8 mouse cellular contexts compared by ENCODE assay signal in the genomic region with DNA sequence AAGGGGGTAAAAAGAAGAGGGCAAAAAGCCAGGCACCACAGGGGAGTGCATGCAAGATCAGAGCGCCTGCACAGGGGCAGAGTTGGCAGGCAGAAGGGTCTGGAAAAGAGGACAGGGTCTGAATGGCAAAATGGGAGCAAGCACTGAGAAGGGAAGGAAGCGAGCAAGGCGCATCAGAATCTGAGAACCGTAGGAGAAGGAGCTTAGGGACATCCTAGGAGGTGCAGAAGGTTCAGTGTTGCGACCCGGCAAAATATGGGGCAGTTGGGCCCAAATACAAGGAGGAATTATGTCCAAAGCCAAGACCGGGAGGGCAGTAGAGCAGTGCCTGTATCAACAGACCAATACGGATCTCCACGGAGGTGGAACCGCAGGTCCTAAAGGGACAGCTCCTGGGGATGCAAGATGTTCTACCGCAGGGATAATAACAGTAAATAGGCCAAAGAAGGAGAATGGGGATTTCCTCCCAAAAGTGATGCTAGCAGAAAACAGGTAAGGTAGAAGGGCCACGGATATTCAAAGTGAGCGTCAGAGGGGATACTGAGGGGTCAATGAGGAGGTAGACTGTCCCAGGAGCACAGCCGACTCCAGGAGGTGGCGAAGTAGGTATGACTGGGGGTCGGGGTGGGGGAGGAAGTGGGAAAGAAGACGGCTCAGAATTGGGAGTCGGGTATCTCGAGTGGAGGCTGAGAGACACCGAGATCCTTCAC. TPM values are rescaled to one million over a fixed set of nuclear protein-coding genes. Genes with fewer than 3 reads are reported as not detected.
DNase-seq lines count a peak whose midpoint lies in the region; ATAC-seq lines count a peak whose summit lies in the region.

No protein-coding gene starts in this region.

- H3K27me3 ChIP-seq in lung, embryonic 16.5 days (ENCODE audit: control insufficient read depth, insufficient read depth, low read depth, low read length), result no peaks in the 10 kb centered on the region
- H3K27me3 ChIP-seq in embryonic facial prominence, embryonic 15.5 days, result no peaks in the 10 kb centered on the region
- H3K27me3 ChIP-seq in midbrain, embryonic 16.5 days (ENCODE audit: control insufficient read depth, insufficient read depth, low read depth, low read length), result 0 out of 2 replicates have a peak, but pooled peaks cover 2% of the 10 kb centered on the region

- WGBS in lung, embryonic 16.5 days, result 1% methylated on average over 20 of the region's 20 CpGs
- 0% methylated on average over 20 of the region's 20 CpGs for WGBS in embryonic facial prominence, embryonic 15.5 days
- WGBS in midbrain, embryonic 16.5 days, result 0% methylated on average over 20 of the region's 20 CpGs

- ATAC-seq in CD4-positive, CD25-positive, alpha-beta regulatory T cell, adult 4 months, result no peak
- no peak for ATAC-seq in lung, embryonic 16.5 days (ENCODE audit: low read depth)
- ATAC-seq in embryonic facial prominence, embryonic 15.5 days (ENCODE audit: insufficient number of reproducible peaks, low FRiP score, low TSS enrichment, low read depth), result no peak
- ATAC-seq in midbrain, embryonic 16.5 days, result no peak

- H3K36me3 ChIP-seq in lung, embryonic 16.5 days (ENCODE audit: control insufficient read depth, insufficient read depth, low read length), result no peaks in the 10 kb centered on the region
- H3K36me3 ChIP-seq in embryonic facial prominence, embryonic 15.5 days, result no peaks in the 10 kb centered on the region
- H3K36me3 ChIP-seq in midbrain, embryonic 16.5 days (ENCODE audit: control insufficient read depth, insufficient read depth, low read length), result no peaks in the 10 kb centered on the region

- H3K27ac ChIP-seq in lung, embryonic 16.5 days (ENCODE audit: low read length), result peak overlapping the region; percentile 100
- H3K27ac ChIP-seq in embryonic facial prominence, embryonic 15.5 days (replicated peaks), result peak overlapping the region; percentile 100
- H3K27ac ChIP-seq in midbrain, embryonic 16.5 days (ENCODE audit: low read length), result peak overlapping the region; percentile 100

- peak overlapping the region; percentile 98 for H3K9ac ChIP-seq in lung, embryonic 16.5 days (ENCODE audit: low read length)
- H3K9ac ChIP-seq in embryonic facial prominence, embryonic 15.5 days, result peak overlapping the region; percentile 95
- peak overlapping the region; percentile 96 for H3K9ac ChIP-seq in midbrain, embryonic 16.5 days (ENCODE audit: low read depth, low read length)

- H3K4me2 ChIP-seq in lung, embryonic 16.5 days (ENCODE audit: low read depth, low read length), result peak overlapping the region; percentile 55
- peak overlapping the region; percentile 69 for H3K4me2 ChIP-seq in embryonic facial prominence, embryonic 15.5 days (replicated peaks)
- H3K4me2 ChIP-seq in midbrain, embryonic 16.5 days (ENCODE audit: low read length), result peak overlapping the region; percentile 91

- peak; percentile 20 for DNase-seq in CD4-positive, CD25-positive, alpha-beta regulatory T cell, adult 2 months (ENCODE audit: low read depth, low spot score)
- no peak for DNase-seq in lung, postnatal 4 days
- peak; percentile 23 for DNase-seq in kidney, postnatal 10 days
- DNase-seq in urinary bladder, postnatal 4 days (ENCODE audit: low spot score in 2 of 2), result no peak

- H3K9me3 ChIP-seq in lung, embryonic 16.5 days (ENCODE audit: control insufficient read depth, low read length), result no peaks in the 10 kb centered on the region
- H3K9me3 ChIP-seq in embryonic facial prominence, embryonic 15.5 days (replicated peaks), result no peaks in the 10 kb centered on the region
- H3K9me3 ChIP-seq in midbrain, embryonic 16.5 days (replicated peaks; ENCODE audit: control insufficient read depth, low read length, poor library complexity, severe bottlenecking), result no peaks in the 10 kb centered on the region

- peak overlapping the region; percentile 87 for H3K4me3 ChIP-seq in lung, embryonic 16.5 days (ENCODE audit: low read length)
- H3K4me3 ChIP-seq in embryonic facial prominence, embryonic 15.5 days (replicated peaks), result peak overlapping the region; percentile 91
- peak overlapping the region; percentile 82 for H3K4me3 ChIP-seq in midbrain, embryonic 16.5 days (ENCODE audit: low read depth, low read length)

- H3K4me1 ChIP-seq in lung, embryonic 16.5 days (replicated peaks; ENCODE audit: control insufficient read depth, insufficient read depth, low read length), result peaks cover 58% of the 10 kb centered on the region
- peaks cover 48% of the 10 kb centered on the region for H3K4me1 ChIP-seq in embryonic facial prominence, embryonic 15.5 days
- H3K4me1 ChIP-seq in midbrain, embryonic 16.5 days (ENCODE audit: control insufficient read depth, insufficient read depth, low read length), result peaks cover 48% of the 10 kb centered on the region

RNA-seq across cellular contexts. Expression of gene Arhgap35, which starts 1.2 kb away (rescaled TPM):
- polyA plus RNA-seq in CD4-positive, CD25-positive, alpha-beta regulatory T cell, adult 4 months (2017; shearing (Covaris generic)), result 1 to 10 TPM; 2.7 to 3.1 TPM
- 16.4 and 17.8 TPM in 2 replicates for polyA plus RNA-seq in lung, embryonic 16.5 days (2015; fragmentation: Nextera tagmentation; extraction: Ambion mirVana)
- polyA plus RNA-seq in embryonic facial prominence, embryonic 15.5 days (2015; fragmentation: Nextera tagmentation; extraction: Ambion mirVana), result 16.8 and 17.2 TPM in 2 replicates
- polyA plus RNA-seq in midbrain, embryonic 16.5 days (2015; fragmentation: Nextera tagmentation; extraction: Ambion mirVana), result 32.2 and 34.7 TPM in 2 replicates

Comparison
In these comparisons a context has a peak if more than half of its experiments do, and no peak if none do; other contexts are left out.
1. DNase-seq: peak in CD4-positive, CD25-positive, alpha-beta regulatory T cell, adult 2 months (single experiment) and kidney, postnatal 10 days (single experiment); none in lung, postnatal 4 days (0 of 2) and urinary bladder, postnatal 4 days (0 of 2).
2. Peak in every context shown above with its lines, with median percentiles within 50 percentile points of each other: H3K27ac ChIP-seq, H3K4me2 ChIP-seq, H3K4me3 ChIP-seq and H3K9ac ChIP-seq.